Mouse (Mus musculus) hindbrain, embryonic 12.5 days (tissue): ENCODE data around the gene Snrpa1. TPM values are rescaled to one million over a fixed set of nuclear protein-coding genes. Genes with fewer than 3 reads are reported as not detected.
"Not testable (repeated sequence)": the region's sequence is repeated elsewhere in the genome, so short reads cannot be mapped to it uniquely, and the experiment has no call there.

Source experiments
- ATAC-seq: fragments of 200-750 bp; cut with Nextera tagmentation; 2 replicates; pipeline ENCODE4 v1.8.0; 2017; ENCODE audit warnings: moderate TSS enrichment; ENCODE audit not compliant: low FRiP score
- H3K27ac ChIP-seq: fragments of 300-500 bp; sonication (generic); 2 replicates; pipeline ENCODE4 v1.5.1; 2016; ENCODE audit warnings: mild to moderate bottlenecking
- H3K27me3 ChIP-seq: fragments of 300-500 bp; sonication (generic); 2 replicates; pipeline ENCODE4 v1.6.1; 2016; ENCODE audit warnings: mild to moderate bottlenecking
- H3K36me3 ChIP-seq: fragments of 300-500 bp; sonication (generic); 2 replicates; pipeline ENCODE4 v1.6.1; 2016; ENCODE audit warnings: mild to moderate bottlenecking
- H3K4me1 ChIP-seq: fragments of 300-500 bp; sonication (generic); 2 replicates; pipeline ENCODE4 v1.6.1; 2016
- H3K4me2 ChIP-seq: fragments of 300-500 bp; sonication (generic); replicated peaks from 2 replicates; pipeline ENCODE4 v1.6.1; 2016; ENCODE audit warnings: mild to moderate bottlenecking
- H3K4me3 ChIP-seq: fragments of 300-500 bp; sonication (generic); 2 replicates; pipeline ENCODE4 v1.5.1; 2016; ENCODE audit warnings: mild to moderate bottlenecking
- H3K9ac ChIP-seq: fragments of 300-500 bp; sonication (generic); 2 replicates; pipeline ENCODE4 v1.6.1; 2016; ENCODE audit warnings: mild to moderate bottlenecking, moderate library complexity
- H3K9me3 ChIP-seq: fragments of 300-500 bp; sonication (generic); replicated peaks from 2 replicates; pipeline ENCODE4 v1.6.1; 2016; ENCODE audit warnings: mild to moderate bottlenecking
- WGBS: fragments of 180-500 bp; shearing (Covaris S2); methylation state at CpG from one replicate; pipeline ENCODE4 v1.1.7; 2016; 5-methylcytosine and 5-hydroxymethylcytosine counted together
- polyA plus RNA-seq: library from polyadenylated mRNA; unstranded; fragments of >200 nt; fragmentation: Nextera tagmentation; extraction: Ambion mirVana; gene quantifications from 2 replicates; pipeline ENCODE4 v1.2.1, GENCODE M21; 2016

Snrpa1 gene
- polyA plus RNA-seq, 1 experiment from 2014 or later: 175 TPM

DNA sequence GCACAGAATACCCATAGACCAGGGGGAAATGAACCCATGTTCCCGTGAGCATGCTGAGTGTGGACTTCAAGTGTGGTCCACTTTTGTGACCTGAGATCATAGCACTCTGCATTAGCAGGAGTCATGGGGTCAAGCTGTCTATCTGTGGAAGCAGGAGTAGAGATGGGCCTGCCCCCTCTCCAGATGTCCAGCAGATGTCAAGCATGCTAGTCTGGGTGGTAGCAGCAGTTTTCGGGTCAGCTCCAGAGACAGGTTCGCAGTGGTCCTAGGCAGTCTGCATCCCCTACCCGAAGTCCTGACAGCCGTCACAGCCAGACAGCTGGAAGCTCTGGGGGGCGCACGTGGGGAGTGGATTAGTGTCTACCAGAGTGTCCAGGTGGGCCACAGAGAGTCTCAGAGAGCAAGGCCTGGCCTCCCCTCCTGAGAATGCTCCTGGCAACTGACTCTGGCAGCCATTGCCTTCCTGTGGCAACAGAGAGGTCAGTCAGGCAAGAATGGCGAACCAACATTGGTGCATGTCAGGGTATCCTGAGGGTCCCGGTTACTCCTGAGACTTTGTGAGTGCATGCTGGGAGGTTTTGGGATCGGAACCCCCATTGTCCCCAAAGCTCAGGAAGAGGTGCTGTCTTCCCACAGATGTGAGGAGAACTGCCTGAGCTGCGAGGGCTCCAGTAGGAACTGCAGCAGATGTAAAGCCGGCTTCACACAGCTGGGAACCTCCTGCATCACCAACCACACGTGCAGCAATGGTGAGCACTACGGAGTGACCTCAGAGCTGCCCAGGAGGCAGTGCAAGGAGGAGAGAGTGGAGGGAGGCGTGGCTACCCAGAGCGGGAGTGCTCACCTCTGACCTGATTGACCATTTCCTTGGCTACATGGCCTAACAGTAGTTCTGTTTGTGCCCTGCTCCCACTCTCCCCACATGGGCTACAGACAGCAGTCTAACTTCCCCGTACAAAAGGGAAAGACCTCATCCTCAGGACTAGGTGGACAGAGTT is 11.6 kb upstream of the Snrpa1 start:
- ATAC-seq: no peak
- WGBS: 52% methylated on average over 17 of the region's 17 CpGs
- H3K27ac ChIP-seq: no peak overlapping the region
- H3K4me2 ChIP-seq: no peak overlapping the region
- 0 out of 2 replicates have a peak, but pooled peaks cover 11% of the 10 kb centered on the region for H3K27me3 ChIP-seq
- H3K9me3 ChIP-seq: no peaks in the 10 kb centered on the region
- H3K9ac ChIP-seq: no peak overlapping the region
- peaks cover 40% of the 10 kb centered on the region for H3K4me1 ChIP-seq
- H3K4me3 ChIP-seq: no peak overlapping the region
- H3K36me3 ChIP-seq: no peaks in the 10 kb centered on the region

DNA sequence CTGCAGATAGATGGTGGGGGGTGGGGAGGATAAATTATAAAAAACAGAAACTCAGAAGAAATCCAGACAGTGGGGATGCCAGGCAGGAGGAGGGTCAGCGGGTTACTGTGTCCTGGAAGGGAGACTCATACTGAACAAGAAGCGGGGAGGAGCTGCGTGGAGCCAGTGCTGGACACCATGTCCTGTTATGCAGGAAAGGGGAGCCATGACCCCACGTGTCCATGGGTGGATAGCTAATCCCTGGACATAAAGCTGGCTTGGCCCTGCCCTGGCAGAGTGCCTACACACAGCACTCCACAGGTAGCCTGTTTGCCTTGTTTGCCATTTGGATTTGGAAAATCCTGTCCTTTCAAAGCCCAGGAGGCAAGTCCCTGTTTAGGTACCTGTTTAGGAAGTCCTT is 10.8 kb upstream of the Snrpa1 start:
- Histone ChIP-seq H3K4me3 (no peak overlapping the region), H3K27me3 (0 out of 2 replicates have a peak, but pooled peaks cover 11% of the 10 kb centered on the region), H3K9me3 (no peaks in the 10 kb centered on the region), H3K36me3 (no peaks in the 10 kb centered on the region), H3K4me1 (peaks cover 40% of the 10 kb centered on the region), H3K4me2 (no peak overlapping the region), H3K9ac (no peak overlapping the region), H3K27ac (no peak overlapping the region)
- WGBS: 80% methylated on average over 4 of the region's 4 CpGs
- no peak for ATAC-seq

DNA sequence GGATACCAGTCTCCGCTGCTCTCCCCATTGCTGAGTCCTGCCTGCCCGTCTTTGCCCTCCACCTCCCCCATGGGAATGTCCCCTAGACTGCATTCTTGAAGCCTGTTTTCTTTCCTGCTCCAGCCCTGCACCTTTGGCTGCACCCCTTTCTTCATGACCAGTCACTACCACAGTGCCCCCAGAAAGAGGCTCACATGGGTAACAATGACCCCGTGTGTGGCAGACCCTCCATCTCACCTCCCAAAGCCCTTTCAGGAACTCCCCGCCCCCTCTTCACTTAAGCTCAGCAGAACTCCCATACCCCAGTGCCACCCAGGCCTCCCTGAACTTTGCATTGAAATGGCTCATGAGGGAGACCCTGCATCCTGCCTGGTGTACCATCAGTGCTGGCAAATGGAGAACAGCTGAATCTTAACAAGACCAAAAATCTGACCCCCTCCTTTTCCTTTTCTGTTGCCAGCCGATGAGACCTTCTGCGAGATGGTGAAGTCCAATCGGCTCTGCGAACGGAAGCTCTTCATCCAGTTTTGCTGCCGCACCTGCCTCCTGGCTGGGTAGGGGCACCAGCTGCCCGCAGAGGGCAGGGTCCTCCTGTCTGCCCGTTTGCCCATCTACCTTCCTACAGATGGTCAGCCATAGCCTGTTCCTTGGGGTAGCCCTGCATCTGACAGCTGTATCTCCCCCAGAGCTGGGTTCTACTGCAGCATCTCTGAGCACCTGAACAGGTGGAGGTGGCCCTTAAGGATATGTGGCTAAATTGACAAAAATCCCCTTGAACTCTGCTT is 10.2 kb upstream of the Snrpa1 start:
- Histone ChIP-seq H3K9me3 (no peaks in the 10 kb centered on the region), H3K4me1 (peaks cover 35% of the 10 kb centered on the region), H3K4me3 (no peak overlapping the region), H3K9ac (no peak overlapping the region), H3K4me2 (no peak overlapping the region), H3K36me3 (no peaks in the 10 kb centered on the region), H3K27ac (no peak overlapping the region), H3K27me3 (0 out of 2 replicates have a peak, but pooled peaks cover 11% of the 10 kb centered on the region)
- WGBS: 82% methylated on average over 12 of the region's 12 CpGs
- ATAC-seq: no peak

DNA sequence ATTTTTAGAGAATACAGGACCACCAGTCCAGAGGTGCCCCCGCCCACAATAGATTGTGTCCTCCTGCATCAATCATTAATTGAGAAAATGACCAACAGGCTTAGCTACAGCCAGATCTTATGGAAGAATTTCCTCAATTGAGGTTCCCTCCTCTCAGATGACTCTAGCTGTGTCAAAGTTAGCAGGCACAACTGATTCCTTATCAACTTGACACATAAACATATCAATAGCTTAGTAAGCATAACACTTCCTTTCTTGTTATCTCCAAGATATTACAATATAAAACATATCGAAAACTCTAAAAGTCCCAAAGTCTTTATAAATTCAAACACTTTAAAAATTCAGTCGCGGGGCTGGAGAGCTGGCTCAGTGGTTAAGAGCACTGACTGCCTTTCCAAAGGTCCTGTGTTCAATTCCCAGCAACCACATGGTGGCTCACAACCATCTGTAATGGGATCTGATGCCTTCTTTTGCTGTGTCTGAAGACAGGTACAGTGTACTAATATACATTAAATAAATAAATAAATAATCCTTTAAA is 4.8 kb upstream of the Snrpa1 start:
- ATAC-seq: no peak
- no peaks in the 10 kb centered on the region; the same call in 1 of the 2 replicates for H3K27me3 ChIP-seq
- no peak overlapping the region for H3K4me3 ChIP-seq
- no peaks in the 10 kb centered on the region for H3K9me3 ChIP-seq
- no peak overlapping the region for H3K9ac ChIP-seq
- H3K4me1 ChIP-seq: no peaks in the 10 kb centered on the region
- no peaks in the 10 kb centered on the region for H3K36me3 ChIP-seq
- 90% methylated on average over 4 of the region's 4 CpGs for WGBS
- H3K27ac ChIP-seq: no peak overlapping the region
- H3K4me2 ChIP-seq: no peak overlapping the region

DNA sequence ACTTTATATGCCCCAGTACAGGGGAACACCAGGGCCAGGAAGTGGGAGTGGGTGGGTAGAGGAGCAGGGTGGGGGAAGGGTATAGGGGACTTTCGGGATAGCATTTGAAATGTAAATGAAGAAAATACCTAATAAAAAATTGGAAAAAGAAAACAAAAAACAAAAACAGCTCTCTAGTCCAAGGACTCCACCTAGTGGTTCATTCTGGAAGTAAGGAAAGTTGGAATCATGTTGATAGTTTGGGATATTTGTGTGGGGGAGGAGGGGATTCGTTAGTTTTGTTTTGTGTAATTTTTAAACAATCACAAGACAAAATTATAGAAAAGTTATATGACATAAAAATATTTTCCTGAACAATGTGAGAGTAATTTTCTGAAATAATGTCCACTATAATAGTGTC is 3.4 kb upstream of the Snrpa1 start:
- 9% methylated on average over 2 of the region's 2 CpGs for WGBS
- ATAC-seq: not testable (repeated sequence)

DNA sequence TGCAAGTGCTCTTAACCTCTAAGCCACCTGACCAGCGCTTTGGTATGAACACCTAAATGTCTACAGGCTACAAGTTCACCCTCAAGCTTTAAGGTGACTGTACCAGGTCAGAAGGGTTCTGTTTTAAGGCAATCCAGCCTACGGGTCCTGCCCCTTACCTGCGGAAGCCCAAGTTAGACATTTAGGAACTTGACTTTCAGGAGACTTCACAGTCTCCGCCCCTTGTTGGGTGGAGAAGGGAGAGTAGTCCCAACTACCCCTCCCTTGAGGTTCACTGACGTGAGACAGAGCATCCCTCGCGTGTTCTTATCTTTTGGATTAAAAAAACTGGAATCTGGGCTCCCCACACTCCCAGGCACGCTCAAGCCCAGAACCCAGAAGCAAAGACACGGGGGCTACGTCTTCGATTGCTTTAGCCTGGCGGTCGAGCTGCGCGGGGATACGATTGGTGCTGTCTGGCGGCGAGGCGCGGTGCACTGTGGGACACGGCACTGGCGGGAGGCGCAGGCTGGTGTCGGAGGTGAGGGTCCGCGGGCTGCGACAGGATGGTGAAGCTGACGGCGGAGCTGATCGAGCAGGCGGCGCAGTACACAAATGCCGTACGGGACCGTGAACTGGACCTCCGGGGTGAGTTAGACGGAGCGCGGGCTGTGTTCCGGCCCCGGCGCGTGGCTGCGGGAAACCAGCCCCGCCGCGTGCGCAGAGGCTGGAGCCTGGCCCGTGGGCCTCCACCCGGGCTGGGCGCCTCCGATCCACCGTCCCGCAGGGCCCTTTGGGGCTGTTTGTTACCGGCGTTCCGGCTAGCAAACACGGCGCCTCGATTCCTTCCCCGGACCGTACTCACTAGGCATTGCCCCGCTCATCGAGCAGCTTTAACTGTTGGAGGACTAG is 1.5 kb downstream of the Snrpa1 start:
- Histone ChIP-seq H3K27ac (peak overlapping the region; percentile 76), H3K27me3 (no peaks in the 10 kb centered on the region; the same call in 1 of the 2 replicates), H3K36me3 (peaks cover 20% of the 10 kb centered on the region), H3K9ac (peak overlapping the region; percentile 93), H3K4me3 (peak overlapping the region; percentile 95), H3K4me2 (peak overlapping the region; percentile 88), H3K9me3 (no peaks in the 10 kb centered on the region), H3K4me1 (peaks cover 19% of the 10 kb centered on the region)
- ATAC-seq: peak; percentile 95
- WGBS: under 1% methylated on average over 62 of the region's 64 CpGs

More for the DNA sequence above, 3.4 kb upstream of the Snrpa1 start:
- H3K4me1 ChIP-seq, H3K9ac ChIP-seq, H3K27ac ChIP-seq, H3K9me3 ChIP-seq, H3K4me3 ChIP-seq, H3K36me3 ChIP-seq, H3K4me2 ChIP-seq, H3K27me3 ChIP-seq: not testable (repeated sequence)

DNA sequence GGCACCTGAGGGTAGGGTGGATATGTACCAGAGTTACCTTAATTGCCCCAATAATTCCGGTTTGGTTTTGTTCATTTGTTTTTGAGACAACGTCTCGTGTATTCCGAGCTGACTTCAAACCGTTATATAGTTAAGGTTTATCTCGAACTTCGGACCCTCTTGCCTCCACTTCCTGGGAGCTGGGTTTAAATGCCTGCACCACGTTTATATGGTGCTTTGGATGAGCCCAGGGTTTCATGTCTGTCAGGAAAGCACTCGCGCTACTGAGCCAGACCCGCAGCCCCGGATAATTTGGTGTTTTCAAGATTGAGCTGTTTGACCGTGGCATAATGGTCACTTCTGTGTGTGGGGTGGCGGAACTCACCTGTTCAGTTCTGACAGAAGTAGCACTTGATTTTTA is 2.3 kb downstream of the Snrpa1 start:
- H3K27ac ChIP-seq: no peak overlapping the region
- no peaks in the 10 kb centered on the region for H3K9me3 ChIP-seq
- H3K4me2 ChIP-seq: peak overlapping the region; percentile 88
- peaks cover 23% of the 10 kb centered on the region for H3K36me3 ChIP-seq
- WGBS: under 1% methylated on average over 14 of the region's 14 CpGs
- peaks cover 19% of the 10 kb centered on the region for H3K4me1 ChIP-seq
- no peaks in the 10 kb centered on the region; the same call in 1 of the 2 replicates for H3K27me3 ChIP-seq
- H3K4me3 ChIP-seq: peak overlapping the region; percentile 95
- H3K9ac ChIP-seq: peak overlapping the region; percentile 93
- no peak for ATAC-seq

DNA sequence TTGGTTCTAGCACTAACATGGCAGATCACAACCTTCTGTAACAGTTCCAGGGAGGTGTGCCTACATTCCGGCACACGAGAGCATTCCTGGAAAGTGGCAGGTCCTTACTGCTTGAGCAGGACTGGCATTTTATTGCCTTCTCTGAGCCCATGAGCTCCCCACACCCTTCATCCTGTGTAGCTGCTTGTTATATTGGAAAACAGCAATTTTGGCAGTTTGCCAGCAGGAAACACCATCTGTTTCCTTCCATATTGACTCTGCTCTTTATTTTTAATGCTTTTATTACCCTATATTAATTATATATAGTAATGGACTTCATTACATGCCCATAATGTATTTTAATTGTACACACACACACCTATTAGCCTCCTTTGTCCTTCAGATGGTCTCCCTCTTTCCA is 17.6 kb downstream of the Snrpa1 start:
- H3K4me2 ChIP-seq: no peak overlapping the region
- H3K9me3 ChIP-seq: no peaks in the 10 kb centered on the region
- H3K4me1 ChIP-seq: peaks cover 14% of the 10 kb centered on the region
- H3K27me3 ChIP-seq: no peaks in the 10 kb centered on the region
- no peak overlapping the region for H3K27ac ChIP-seq
- no peak for ATAC-seq
- H3K9ac ChIP-seq: no peak overlapping the region
- no peak overlapping the region for H3K4me3 ChIP-seq
- peaks cover 53% of the 10 kb centered on the region for H3K36me3 ChIP-seq
- WGBS: 83% methylated on average over 2 of the region's 2 CpGs

DNA sequence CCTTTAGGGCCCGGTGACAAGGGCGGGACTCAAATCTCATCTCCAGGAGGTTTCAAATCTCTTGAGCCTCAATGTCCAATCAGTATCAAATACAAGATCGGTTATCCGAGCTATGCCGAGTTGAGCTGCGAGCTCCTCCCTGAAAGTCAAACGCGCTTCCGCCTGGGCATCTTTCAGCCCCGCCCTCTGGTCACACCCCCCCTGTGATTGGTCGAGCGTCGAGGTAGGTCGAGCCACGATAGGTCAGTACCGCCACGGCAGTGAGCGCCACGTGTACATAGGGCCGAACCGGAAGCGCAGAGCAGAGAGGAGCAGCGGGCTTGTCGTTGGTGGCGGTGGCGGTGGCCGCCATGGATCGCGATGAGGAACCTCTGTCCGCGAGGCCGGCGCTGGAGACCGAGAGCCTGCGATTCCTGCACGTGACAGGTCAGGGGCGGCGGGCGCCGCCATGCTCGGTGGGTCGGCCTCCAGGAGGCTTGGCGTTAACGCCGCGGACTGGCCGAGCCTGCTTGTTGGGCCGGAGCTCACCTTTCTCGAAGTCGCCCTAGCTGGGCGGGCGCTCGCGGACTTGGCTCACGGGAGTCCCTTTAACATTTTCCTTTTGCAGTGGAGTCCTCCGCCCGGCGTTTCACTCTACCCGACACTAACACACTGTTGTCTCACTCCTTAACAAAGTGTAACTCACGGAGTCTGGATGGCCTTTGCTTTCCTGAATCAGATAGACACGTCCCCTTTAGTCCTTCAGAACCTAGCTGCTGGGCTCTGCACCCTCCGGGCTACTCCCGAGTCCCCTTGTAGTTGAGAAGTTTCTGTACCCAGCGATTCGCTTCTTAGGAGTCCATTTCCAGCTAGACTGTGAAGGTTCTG is 20.8 kb downstream of the Snrpa1 start, which contains the start of gene Selenos:
TSS of gene Selenos (plus strand) at position 286 of the 867 bp plus-strand sequence.
- H3K4me2 ChIP-seq: peak within 1 kb of the TSS; percentile 85
- peak within 1 kb of the TSS; percentile 85 for H3K9ac ChIP-seq
- H3K4me3 ChIP-seq: peak within 1 kb of the TSS; percentile 89
- under 1% methylated on average over 64 of the region's 65 CpGs for WGBS
- ATAC-seq: peak; percentile 100
- no peaks in the 10 kb centered on the region for H3K27me3 ChIP-seq
- peaks cover 49% of the 10 kb centered on the region for H3K36me3 ChIP-seq
- H3K9me3 ChIP-seq: no peaks in the 10 kb centered on the region
- peak within 1 kb of the TSS; percentile 82 for H3K27ac ChIP-seq
- peaks cover 14% of the 10 kb centered on the region for H3K4me1 ChIP-seq

DNA sequence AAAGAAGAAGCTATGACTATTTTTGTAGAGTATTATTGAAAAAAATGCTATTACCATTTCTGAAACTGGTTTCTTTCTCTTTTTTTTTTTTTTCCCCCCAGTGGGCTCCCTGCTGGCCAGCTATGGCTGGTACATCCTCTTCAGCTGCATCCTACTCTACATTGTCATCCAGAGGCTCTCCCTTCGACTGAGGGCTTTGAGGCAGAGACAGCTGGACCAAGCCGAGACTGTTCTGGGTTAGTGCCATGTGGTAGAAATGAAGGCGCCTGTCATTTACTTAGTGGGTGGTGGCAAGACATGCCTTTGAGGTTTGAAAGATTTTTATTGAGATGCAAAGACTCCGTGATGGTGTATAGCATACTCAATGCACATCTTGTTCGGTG is 21.4 kb downstream of the Snrpa1 start:
- 32% methylated on average over 5 of the region's 5 CpGs for WGBS
- Histone ChIP-seq H3K27me3 (no peaks in the 10 kb centered on the region), H3K27ac (peak overlapping the region; percentile 82; the same call in 1 of the 2 replicates), H3K4me1 (peaks cover 14% of the 10 kb centered on the region), H3K4me2 (peak overlapping the region; percentile 85), H3K36me3 (peaks cover 48% of the 10 kb centered on the region), H3K4me3 (peak overlapping the region; percentile 89), H3K9me3 (no peaks in the 10 kb centered on the region), H3K9ac (peak overlapping the region; percentile 85)
- no peak for ATAC-seq
